1 mouse cellular context compared by ENCODE assay signal in the genomic region with DNA sequence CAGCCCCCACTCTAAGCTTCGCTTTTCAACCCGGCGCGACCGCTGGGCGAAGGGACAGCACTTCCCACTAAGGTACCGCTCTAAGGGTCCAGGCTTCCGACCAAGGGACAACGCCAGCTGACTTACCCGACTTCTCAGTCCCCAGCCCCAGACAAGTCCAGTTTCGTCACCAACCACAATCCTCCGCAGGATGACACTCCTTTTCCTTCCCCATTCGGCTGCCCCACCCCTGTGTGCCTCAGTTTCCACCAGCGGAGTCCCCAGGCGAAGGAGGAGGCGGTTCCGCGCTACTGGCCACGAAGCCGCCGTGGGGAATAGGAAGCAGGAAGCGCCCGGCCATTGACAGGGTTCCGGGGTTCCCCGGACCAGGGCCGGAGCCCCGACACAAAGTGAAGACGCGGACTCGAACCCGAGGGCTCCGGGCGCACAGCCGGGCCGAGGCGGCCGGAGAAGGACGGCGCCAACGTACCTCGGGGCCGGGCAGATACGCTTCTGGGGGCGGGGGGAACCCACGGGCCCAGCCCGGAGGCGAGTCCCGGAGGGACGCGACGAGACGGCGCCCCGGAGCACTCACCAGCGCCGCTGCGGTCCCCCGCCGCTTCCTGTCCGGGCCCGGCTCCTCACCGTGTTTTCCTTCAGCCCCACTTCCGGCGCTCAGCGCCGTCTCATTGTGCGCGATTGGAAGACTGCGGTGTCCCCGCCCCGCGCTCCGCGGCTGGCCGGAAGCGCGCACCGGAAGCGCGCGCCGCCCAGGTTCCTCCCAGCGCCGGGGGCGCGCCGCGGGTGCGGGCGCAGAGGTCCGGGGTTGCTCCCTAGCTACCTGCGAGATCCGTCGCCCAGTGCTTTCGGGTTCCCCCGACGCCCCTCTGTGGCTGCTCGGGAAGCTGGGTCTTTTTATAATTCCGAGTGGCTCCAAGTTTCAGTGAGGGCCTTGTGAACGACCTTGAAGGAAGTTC.
A peak's percentile ranks its signal among the peaks of the same experiment; 100 is the strongest.
TF ChIP-seq lines count a peak whose summit lies in the region.

Gene Tut7, minus strand, starts transcription at position 641 of the 956 bp plus-strand sequence.

TF ChIP-seq in MEL, 35 proteins besides CTCF, POLR2A, EP300 and RAD21 (continued from another document):
- TF ChIP-seq ZNF384 (IDR thresholded peaks at IDR 0.05; ENCODE audit: low read depth, low read length) (no peak), USF1 (IDR thresholded peaks at IDR 0.05; ENCODE audit: low read depth, low read length) (no peak), UBTF (IDR thresholded peaks at IDR 0.05; ENCODE audit: borderline replicate concordance, insufficient read depth, low read depth, low read length) (peak; percentile 85; the same call in 1 of the 2 replicates), TCF12 (IDR thresholded peaks at IDR 0.05; ENCODE audit: low read depth, low read length) (peak; percentile 75), ETS1 (IDR thresholded peaks at IDR 0.05; ENCODE audit: low read depth, low read length) (peak; percentile 65), GATA1 (IDR thresholded peaks at IDR 0.05; ENCODE audit: low read depth, low read length) (no peak), HCFC1 (IDR thresholded peaks at IDR 0.05; ENCODE audit: low read depth, low read length) (peak; percentile 86), E2F4 (IDR thresholded peaks at IDR 0.05; ENCODE audit: borderline replicate concordance, low read depth, low read length) (no peak), JUND (IDR thresholded peaks at IDR 0.05; ENCODE audit: low read depth, low read length) (no peak), GABPA (IDR thresholded peaks at IDR 0.05; ENCODE audit: low read depth, low read length) (no peak)
